Mouse (Mus musculus) c-Kit-negative CD71-positive TER-119-positive erythroid progenitor cells, embryonic 14.5 days (primary cell): ENCODE results near the gene Asic2.

Experiments used
- DNase-seq: peaks from one replicate; pipeline ENCODE4 v3.0.0-alpha.2; 2013; ENCODE audit warnings: low read depth, low spot score

The Asic2 gene

GRCm38 (mm10) chr11:81964561-81964960 is 3.7 kb downstream of the Asic2 start:
- DNase-seq = no peak

DNA sequence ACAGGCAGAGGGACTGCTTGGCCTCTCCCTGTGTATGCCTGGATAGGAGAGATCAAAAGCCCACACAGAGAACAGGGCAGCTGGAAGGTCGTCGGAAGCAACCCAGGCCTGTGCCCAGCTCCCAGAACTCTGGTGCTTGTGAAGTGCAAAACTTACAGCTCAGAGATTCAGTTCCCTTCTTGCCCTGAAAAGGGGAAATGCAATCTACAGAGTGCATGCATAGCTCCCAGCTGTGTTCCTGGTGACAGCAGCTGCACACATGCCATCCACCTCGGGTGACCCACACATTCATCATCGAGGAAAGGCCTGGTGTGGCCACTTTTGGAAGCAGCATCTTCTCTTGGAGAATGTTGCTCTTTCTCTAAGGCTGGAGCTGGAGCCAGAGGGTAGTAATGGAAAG is 13.9 kb downstream of the Asic2 start:
- DNase-seq = no peak

GRCm38 (mm10) chr11:81948021-81948420 is 20.2 kb downstream of the Asic2 start:
- no peak for DNase-seq

DNA sequence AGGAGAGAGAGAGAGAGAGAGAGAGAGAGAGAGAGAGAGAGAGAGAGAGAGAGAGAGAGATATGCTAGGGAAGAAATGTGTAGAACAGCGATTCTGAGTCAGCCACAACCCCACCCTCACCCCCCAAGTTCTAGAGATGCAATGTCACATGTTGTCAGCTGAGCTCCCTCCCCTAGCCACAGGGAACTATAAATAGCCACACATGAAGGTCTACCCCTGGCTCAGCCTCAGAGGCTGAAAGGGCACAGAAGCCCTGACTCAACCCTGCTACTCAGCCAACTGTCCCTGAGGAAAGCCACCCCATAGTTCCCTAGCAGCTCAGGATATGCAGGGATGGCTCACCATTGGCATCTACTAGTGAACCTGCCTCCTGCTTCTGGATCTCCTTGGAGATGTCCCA is 26.1 kb downstream of the Asic2 start:
- no peak for DNase-seq

DNA sequence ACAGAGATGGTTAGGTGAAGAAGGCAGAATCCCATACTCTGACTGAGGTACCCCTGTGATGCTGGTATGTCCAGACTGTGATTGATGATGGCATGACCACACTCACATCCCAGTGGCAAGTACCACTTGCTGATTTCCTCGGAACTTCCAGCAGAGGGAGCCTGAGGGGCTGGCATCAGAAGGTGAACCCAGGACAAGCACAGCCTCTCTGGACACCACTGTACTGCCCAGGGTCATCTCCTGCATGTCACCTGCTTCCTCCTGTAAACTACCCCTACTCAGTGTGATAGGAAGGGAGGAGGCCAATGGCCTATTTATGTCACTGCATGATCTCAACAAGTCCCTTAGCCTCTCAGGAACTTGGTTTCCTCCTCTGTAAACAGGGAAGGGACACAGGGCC is 27.3 kb downstream of the Asic2 start:
- DNase-seq = no peak

DNA sequence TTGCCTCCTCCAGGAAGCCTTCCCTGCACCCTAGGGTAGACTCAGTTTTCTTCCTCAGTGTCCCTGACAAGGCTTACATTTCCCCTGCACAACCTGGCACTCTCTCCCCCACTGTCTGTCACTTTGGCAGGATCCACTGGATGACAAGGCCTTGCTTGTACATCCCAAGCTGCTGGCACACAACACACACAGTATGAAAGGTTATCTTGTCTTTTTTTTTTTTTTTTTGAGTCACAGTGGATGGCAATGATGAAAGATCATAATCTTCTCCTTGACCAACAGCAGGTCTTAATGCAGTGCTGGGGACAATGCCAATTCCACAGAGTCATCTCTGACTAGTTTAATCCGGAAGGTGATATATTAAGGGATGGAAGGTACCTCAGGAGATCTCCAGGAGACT is 30.7 kb downstream of the Asic2 start:
- no peak for DNase-seq

DNA sequence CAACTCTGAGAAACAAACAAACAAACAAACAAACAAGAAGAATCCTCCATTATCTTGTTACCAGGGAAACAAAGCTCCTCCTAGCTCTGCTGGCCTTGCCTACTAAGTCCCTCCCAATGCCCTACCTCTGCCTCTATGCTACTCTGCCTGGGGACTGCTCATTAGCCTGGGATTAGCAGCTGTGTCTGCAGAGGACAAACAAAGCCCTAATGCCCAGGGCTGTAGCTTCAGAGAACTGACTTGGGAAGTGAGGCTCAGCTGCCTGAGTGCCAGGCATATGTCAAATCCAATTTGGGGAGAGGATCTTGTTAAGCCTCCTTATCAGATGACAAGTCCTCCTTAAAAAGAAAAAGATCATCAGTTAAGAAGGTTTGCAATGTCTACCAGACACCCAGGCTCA is 41.9 kb downstream of the Asic2 start:
- no peak for DNase-seq

- DNase-seq = no peak
These were observed 44.6 kb downstream of the Asic2 start for GRCm38 (mm10) chr11:81923626-81924025.

DNA sequence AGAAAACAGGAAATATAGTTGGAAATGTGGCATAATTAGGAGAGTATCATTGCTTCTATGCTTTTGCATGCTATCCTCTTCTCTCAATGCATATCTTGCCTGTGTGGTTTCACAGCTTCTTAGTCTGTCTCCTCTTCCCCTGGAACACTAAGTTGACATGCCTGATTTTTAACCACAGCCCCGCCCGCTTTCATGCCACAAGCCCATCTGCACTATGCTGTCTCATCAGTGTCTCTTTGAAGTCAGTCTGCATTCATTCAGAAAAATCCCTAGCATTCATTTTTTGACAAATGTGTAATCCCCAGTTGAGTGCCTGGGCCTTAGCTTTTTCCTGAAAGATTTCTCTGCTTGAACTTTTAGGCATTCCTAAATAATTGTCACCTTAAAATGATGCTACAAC is 45.2 kb downstream of the Asic2 start:
- DNase-seq = no peak

DNA sequence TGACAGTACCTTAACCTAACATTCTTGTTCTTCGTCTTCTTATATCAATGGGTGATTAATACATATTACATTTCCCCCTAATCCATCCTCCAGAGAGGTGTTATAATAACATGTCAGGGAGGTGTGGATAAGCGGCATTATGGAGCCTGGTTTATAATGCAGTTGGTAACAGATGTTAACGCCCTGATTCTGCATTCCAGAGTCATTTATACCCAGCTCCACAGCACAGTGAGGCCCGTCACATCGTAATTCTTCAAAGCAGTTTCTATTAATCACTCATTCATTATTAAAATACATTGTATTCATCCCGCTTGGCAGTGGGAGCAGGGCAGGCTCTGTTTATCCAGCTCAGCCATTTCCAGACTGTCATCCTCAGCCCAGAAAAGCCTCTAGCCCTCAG is 52.8 kb downstream of the Asic2 start:
- DNase-seq = no peak

- DNase-seq = no peak
These were observed 55.2 kb downstream of the Asic2 start for GRCm38 (mm10) chr11:81913071-81913470.

GRCm38 (mm10) chr11:81909397-81909894 is 58.8 kb downstream of the Asic2 start:
- DNase-seq = no peak

DNA sequence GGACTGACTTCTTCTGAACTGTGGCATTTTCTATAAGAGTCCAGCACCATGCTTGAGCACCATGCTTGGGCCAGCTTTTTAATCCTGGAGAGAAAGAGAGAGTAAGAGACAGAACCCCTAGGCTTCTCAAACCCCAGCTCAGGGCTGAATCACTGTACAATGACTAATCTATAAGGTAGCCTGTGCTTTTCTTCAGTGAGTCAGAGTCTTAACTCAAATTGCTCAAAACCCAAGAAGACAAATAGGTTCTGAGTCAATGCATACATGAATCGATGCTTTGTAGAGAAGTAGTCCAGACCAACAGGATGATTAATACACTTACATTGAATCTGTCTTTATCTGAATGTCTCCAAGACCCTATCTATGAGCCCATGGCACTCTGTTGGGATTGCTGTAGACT is 59.5 kb downstream of the Asic2 start:
- no peak for DNase-seq

DNA sequence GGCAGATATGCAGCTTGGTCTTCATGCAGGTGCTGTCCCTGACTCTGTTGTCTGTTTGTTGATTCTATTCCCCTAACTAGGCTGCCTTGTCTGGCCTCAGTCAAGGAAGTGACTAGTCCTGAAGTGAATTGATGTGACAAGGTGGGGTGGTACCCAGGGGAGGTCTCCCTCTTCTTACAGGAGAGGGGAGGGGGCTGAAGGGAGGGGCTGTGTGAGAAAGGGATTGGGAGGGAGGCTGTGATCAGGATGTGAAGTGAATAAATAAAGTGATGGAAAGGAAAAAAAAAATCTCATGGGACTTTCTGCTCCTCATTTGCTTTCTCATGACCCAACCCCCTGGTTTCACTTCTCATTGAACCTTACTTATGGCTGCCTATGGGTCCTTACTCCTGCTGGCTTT is 65.9 kb downstream of the Asic2 start:
- DNase-seq = no peak

DNA sequence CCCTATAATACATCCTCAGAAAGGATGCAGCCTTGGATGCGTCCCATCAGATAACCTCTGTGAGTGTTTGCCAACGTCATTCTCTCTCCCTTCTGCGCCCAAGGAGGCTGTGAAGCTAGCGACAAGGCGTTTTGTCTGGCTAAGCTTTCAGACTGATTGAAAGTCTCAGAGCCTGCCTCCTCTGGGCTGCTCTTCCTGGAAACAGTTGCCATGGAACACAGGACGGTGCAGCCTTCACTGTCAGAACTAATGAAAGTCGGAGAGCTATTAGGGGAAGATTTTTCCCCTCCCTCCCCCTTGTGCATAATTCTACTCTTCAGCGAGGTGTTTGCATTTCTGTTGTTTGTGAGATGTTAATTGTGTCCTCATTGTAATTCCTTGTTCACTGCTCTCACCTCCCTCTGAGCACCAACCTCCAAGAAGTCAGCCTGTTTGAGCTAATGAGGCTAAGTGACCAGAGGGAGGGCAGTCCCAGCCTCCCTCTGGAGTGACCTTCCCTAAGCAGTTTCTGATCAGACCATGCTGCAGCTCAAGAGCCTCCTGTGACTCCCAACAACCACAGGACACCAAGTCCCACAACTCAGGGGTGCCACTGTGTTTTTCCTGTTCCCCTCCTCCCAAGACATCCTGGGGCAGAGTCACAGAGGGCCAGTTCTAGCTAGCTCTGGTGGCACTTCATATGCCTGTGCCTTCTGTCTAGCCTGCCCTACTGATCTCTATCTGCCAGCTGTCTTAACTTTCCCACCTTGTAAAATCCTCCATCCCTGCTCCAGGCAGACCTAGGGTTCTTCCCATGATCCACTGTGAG is 70.5 kb downstream of the Asic2 start:
- DNase-seq = no peak

DNA sequence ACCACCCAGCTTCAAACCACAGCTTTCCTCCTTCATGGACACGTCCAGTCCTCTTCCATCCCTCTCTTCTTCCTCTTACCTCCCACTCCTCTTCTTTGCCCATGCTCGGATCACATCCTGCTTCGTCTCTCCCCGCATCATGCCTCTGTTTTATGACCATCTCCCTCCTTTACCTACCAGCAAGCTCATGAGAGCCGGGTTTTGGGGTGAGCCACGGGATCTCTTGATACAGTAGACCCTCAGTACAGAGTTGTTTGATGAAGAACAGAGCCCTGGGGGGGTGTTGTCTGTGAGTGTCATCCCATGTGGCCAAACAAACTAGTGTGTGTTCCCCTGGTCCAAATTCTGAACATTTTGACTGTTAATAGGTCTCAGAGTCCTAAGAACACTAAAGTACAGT is 71.7 kb downstream of the Asic2 start:
- DNase-seq = no peak

- no peak for DNase-seq
These were observed 96.6 kb downstream of the Asic2 start for GRCm38 (mm10) chr11:81871506-81872213.

DNA sequence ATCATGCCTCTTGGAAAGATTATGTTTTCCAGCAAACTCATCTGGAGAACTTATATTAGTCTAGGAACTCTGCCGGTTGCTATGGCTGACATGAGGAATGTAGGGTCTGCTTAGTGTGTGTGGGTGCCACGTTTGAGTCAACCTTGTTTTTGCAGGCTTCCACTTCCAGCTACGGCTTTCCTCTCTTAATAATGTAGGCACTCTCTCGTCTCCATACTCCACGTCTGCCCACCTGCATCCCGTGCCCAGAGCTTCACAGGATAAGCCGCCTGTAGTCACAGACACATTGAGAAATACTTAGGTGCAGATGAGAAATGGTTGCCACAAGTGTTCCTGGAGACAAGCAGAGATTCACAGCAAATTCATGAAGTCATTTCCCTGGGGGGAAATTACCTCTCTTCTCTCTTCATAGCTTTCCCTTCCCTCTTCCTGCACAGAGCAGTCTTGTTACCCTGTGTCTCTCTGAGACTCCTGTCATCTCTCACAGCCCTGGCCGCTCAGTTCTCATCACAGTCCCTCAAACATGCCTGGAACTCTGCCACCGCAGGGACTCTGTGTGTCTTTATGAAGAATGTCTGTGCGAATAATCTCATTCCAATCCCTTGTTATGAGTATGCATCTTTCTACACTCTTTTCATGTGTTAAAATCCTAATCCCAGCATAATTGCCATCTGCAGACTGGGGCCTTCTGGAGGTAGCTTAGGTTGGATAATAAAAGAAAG is 102.4 kb downstream of the Asic2 start:
- DNase-seq = no peak

GRCm38 (mm10) chr11:81860250-81860972 is 107.8 kb downstream of the Asic2 start, which contains the start of gene 5530401A14Rik:
5530401A14Rik (plus strand) TSS chr11:81860673.
- DNase-seq = no peak

DNA sequence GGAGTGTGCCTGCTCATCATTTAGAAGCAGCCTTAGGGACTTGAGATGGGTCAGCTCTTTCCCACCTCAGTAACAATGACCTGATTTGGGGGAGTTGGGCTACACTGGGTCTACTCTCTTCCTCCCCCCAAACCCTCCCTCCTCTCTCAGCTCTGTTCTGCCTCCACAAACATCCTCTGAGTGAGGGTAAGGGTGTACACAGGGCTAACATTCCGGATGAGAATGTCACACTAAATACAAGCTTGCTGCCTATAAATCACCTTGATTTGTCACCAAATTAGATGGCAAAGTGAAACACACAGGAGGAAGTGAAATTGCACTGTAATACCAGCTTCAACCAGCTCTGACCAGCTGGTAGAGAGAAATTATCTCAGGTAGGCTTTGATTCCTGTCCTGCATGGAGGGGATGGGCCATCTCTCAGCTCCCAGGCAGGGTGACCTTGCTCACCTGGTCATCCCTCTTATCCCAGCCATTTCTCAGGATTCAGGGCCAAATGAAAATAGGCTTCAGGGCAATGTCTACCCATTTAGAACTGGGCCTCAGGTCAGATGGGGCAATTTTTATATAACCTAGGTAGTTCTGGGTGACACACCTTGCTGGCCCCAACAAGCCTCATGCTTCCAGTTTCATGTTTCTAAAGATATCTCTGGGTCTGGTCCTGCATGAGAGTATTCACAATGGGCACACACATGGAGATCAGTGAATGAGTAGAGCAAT is 120.3 kb downstream of the Asic2 start:
- no peak for DNase-seq

DNA sequence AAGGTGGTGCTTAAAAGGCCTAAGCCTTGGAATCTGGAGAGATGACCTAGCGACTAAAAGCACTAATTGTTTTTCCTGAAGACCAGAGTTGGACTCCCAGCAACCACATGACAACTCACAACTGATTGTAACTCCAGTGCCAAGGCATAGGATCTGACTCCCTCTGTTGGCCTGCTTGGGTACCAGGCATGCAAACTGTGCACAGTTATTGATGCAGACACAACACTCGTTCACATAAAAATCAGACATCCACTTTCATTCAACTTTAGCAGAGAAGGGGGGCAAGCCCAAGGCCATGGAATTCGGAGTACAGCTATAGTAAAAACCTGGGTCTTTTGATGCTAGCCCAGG is 122.6 kb downstream of the Asic2 start:
- DNase-seq = no peak
